ENCODE assay signal across 9 mouse cellular contexts in genomic region chr4:46371030-46371429, GRCm38 (mm10). TPM values are rescaled to one million over a fixed set of nuclear protein-coding genes. Genes with fewer than 3 reads are reported as not detected.
A peak's percentile ranks its signal among the peaks of the same experiment; 100 is the strongest.
DNase-seq lines count a peak whose midpoint lies in the region; ATAC-seq and TF ChIP-seq lines count a peak whose summit lies in the region.
"Had no signal": no experiment of that assay in that cellular context is flagged by ENCODE, and none has a peak within 500 bp of the region (broad histone marks: within the 10 kb centered on the region; RNA-seq: fewer than 3 reads in every experiment).

No protein-coding gene starts in this region.

- peak overlapping the region; percentile 1 for H3ac ChIP-seq in C2C12 (ENCODE audit: control insufficient read depth, insufficient read length, low read depth)

- H3K27me3 ChIP-seq in C2C12 (ENCODE audit: control insufficient read depth, insufficient read depth, insufficient read length), result no peaks in the 10 kb centered on the region
- peaks cover 34% of the 10 kb centered on the region for H3K27me3 ChIP-seq in forebrain, embryonic 12.5 days
- no peaks in the 10 kb centered on the region for H3K27me3 ChIP-seq in stomach, embryonic 14.5 days (ENCODE audit: control insufficient read depth, insufficient read depth, low read length)

- ATAC-seq in forebrain, embryonic 12.5 days (ENCODE audit: low FRiP score), result peak; percentile 49; the same call in 1 of the 2 replicates
- 0 out of 2 replicates have a peak, but pooled peaks have one; percentile 12 for ATAC-seq in megakaryocyte progenitor cell, adult 5-6 weeks (replicated peaks; ENCODE audit: poor library complexity)
- ATAC-seq in stomach, embryonic 14.5 days (ENCODE audit: insufficient number of reproducible peaks, insufficient read depth, low FRiP score, low read depth), result peak; percentile 82; the same call in 1 of the 2 replicates
- ATAC-seq in inflammation-experienced regulatory T-cells, adult 6 months, result no peak

- no peak for TF ChIP-seq CTCF in C2C12 (IDR thresholded peaks at IDR 0.05; ENCODE audit: control insufficient read depth, insufficient read depth, insufficient read length)

- 2% methylated on average over 19 of the region's 19 CpGs for WGBS in forebrain, embryonic 12.5 days
- 2% methylated on average over 19 of the region's 19 CpGs for WGBS in stomach, embryonic 14.5 days

- no peaks in the 10 kb centered on the region for H3K79me2 ChIP-seq in C2C12 (ENCODE audit: control insufficient read depth, insufficient read depth)

- peaks cover 9% of the 10 kb centered on the region; the same call in 1 of the 2 replicates for H3K4me1 ChIP-seq in forebrain, embryonic 12.5 days
- H3K4me1 ChIP-seq in stomach, embryonic 14.5 days (ENCODE audit: control insufficient read depth, insufficient read depth, low read length), result no peaks in the 10 kb centered on the region

- no peak overlapping the region for H3K4me3 ChIP-seq in C2C12 (ENCODE audit: insufficient read depth, poor library complexity, severe bottlenecking)
- no peak overlapping the region for H3K4me3 ChIP-seq in forebrain, embryonic 12.5 days (replicated peaks)
- H3K4me3 ChIP-seq in stomach, embryonic 14.5 days (ENCODE audit: low read depth, low read length), result no peak overlapping the region

- H3K27ac ChIP-seq in forebrain, embryonic 12.5 days, result no peak overlapping the region
- H3K27ac ChIP-seq in stomach, embryonic 14.5 days (ENCODE audit: low read length), result no peak overlapping the region
- H3K27ac ChIP-seq: macrophage had no signal

- no peaks in the 10 kb centered on the region for H3K9me3 ChIP-seq in forebrain, embryonic 12.5 days
- no peaks in the 10 kb centered on the region for H3K9me3 ChIP-seq in stomach, embryonic 14.5 days (ENCODE audit: control insufficient read depth, low read depth, low read length)

- peak overlapping the region; percentile 39 for H3K4me2 ChIP-seq in forebrain, embryonic 12.5 days
- H3K4me2 ChIP-seq in stomach, embryonic 14.5 days (replicated peaks; ENCODE audit: low read depth, low read length), result peak overlapping the region; percentile 29

- intact Hi-C loops in heart, postnatal 36 days (cut with DNase I), result no loop called here
- intact Hi-C loops in left cerebral cortex, postnatal 4 days (cut with DNase I), result no loop called here

- H3K36me3 ChIP-seq in C2C12 (ENCODE audit: control insufficient read depth, insufficient read depth), result no peaks in the 10 kb centered on the region
- H3K36me3 ChIP-seq in forebrain, embryonic 12.5 days (replicated peaks), result no peaks in the 10 kb centered on the region
- H3K36me3 ChIP-seq in stomach, embryonic 14.5 days (ENCODE audit: control insufficient read depth, insufficient read depth, low read length), result no peaks in the 10 kb centered on the region

- peak; percentile 89 for DNase-seq in adrenal gland, postnatal 10 days
- DNase-seq in heart, postnatal 36 days, result peak; percentile 56
- DNase-seq in left cerebral cortex, postnatal 4 days, result peak; percentile 88

- H3K9ac ChIP-seq in forebrain, embryonic 12.5 days, result peak overlapping the region; percentile 33; the same call in 1 of the 2 replicates
- H3K9ac ChIP-seq in stomach, embryonic 14.5 days (replicated peaks; ENCODE audit: low read depth, low read length), result no peak overlapping the region

- no peaks in the 10 kb centered on the region for H3K79me3 ChIP-seq in C2C12 (ENCODE audit: low read depth)

TF ChIP-seq in C2C12, 6 proteins besides CTCF, POLR2A, EP300 and RAD21:
- TF ChIP-seq MYOD1 (IDR thresholded peaks at IDR 0.05; ENCODE audit: control insufficient read depth, insufficient read length, low read depth) (no peak), CEBPB (IDR thresholded peaks at IDR 0.05; ENCODE audit: low read depth) (peak; percentile 3)

RNA-seq across cellular contexts. Expression of gene Trmo, which starts 18.2 kb away (rescaled TPM):
- 2.2 TPM for polyA plus RNA-seq in C2C12 (2012; fragmentation: generic; extraction: Trizol)
- 1 to 10 TPM; 5.5 to 7.3 TPM for total RNA-seq in adrenal gland, postnatal 10 days (2021)
- polyA plus RNA-seq in forebrain, embryonic 12.5 days (2016; fragmentation: Nextera tagmentation; extraction: Ambion mirVana), result 9.9 TPM in 2 replicates
- 1 to 10 TPM; 3.4 to 4.2 TPM for total RNA-seq in heart, postnatal 36 days (2021)
- 1 to 10 TPM; 3.4 to 6.3 TPM for total RNA-seq in left cerebral cortex, postnatal 4 days (2021)
- total RNA-seq in megakaryocyte progenitor cell, adult 5-6 weeks (2015), result 6.7 and 9.1 TPM in 2 replicates
- total RNA-seq in megakaryocyte progenitor cell, adult 5-6 weeks (2017), result 12.6 and 14.4 TPM in 2 replicates
- polyA plus RNA-seq in stomach, embryonic 14.5 days (2014; fragmentation: Nextera tagmentation; extraction: Ambion mirVana), result 8.9 and 11.2 TPM in 2 replicates
- polyA plus RNA-seq in inflammation-experienced regulatory T-cells, adult 6 months (2017; shearing (Covaris generic)), result 10 to 100 TPM in 2 of 3 experiments, 1 to 10 TPM in 1; 8.1 to 18.0 (median 15.4) TPM

RNA-seq across cellular contexts. Expression of gene Foxe1, which starts 27.6 kb away (rescaled TPM):
- not detected for polyA plus RNA-seq in C2C12 (2012; fragmentation: generic; extraction: Trizol)
- total RNA-seq in adrenal gland, postnatal 10 days (2021), result not detected
- not detected in 2 replicates for polyA plus RNA-seq in forebrain, embryonic 12.5 days (2016; fragmentation: Nextera tagmentation; extraction: Ambion mirVana)
- total RNA-seq in heart, postnatal 36 days (2021), result not detected
- not detected for total RNA-seq in left cerebral cortex, postnatal 4 days (2021)
- total RNA-seq in megakaryocyte progenitor cell, adult 5-6 weeks (2015), result not detected in 2 replicates
- not detected in 2 replicates for total RNA-seq in megakaryocyte progenitor cell, adult 5-6 weeks (2017)
- 0.27 and 0.60 TPM in 2 replicates for polyA plus RNA-seq in stomach, embryonic 14.5 days (2014; fragmentation: Nextera tagmentation; extraction: Ambion mirVana)
- polyA plus RNA-seq in inflammation-experienced regulatory T-cells, adult 6 months (2017; shearing (Covaris generic)), result not detected
- polyA plus RNA-seq: macrophage had no signal

RNA-seq across cellular contexts. Expression of gene Hemgn, which starts 42.3 kb away (rescaled TPM):
- not detected for polyA plus RNA-seq in C2C12 (2012; fragmentation: generic; extraction: Trizol)
- total RNA-seq in adrenal gland, postnatal 10 days (2021), result 1 to 10 TPM; 3.4 to 6.7 TPM
- 2.0 and 2.8 TPM in 2 replicates for polyA plus RNA-seq in forebrain, embryonic 12.5 days (2016; fragmentation: Nextera tagmentation; extraction: Ambion mirVana)
- under 1 TPM in 1 of 2 experiments, not detected in 1; 0.19 TPM for total RNA-seq in heart, postnatal 36 days (2021)
- not detected for total RNA-seq in left cerebral cortex, postnatal 4 days (2021)
- total RNA-seq in megakaryocyte progenitor cell, adult 5-6 weeks (2015), result 11.7 and 25.5 TPM in 2 replicates
- 9.6 and 20.6 TPM in 2 replicates for total RNA-seq in megakaryocyte progenitor cell, adult 5-6 weeks (2017)
- polyA plus RNA-seq in stomach, embryonic 14.5 days (2014; fragmentation: Nextera tagmentation; extraction: Ambion mirVana), result 0.39 and 0.94 TPM in 2 replicates
- under 1 TPM in 2 of 3 experiments, not detected in 1; 0.15 to 0.32 TPM for polyA plus RNA-seq in inflammation-experienced regulatory T-cells, adult 6 months (2017; shearing (Covaris generic))
- polyA plus RNA-seq: macrophage had no signal
